Mouse (Mus musculus): Measurements from ENCODE around the gene 1700024G13Rik. TPM values are rescaled to one million over a fixed set of nuclear protein-coding genes. Genes with fewer than 3 reads are reported as not detected.

1700024G13Rik gene
- polyA plus RNA-seq, 1 experiment: not detected

GRCm38 (mm10) chr14:32332515-32333445 is 55.4 kb downstream of the 1700024G13Rik start:
- DNase-seq (ENCODE audit: low spot score): no peak

DNA sequence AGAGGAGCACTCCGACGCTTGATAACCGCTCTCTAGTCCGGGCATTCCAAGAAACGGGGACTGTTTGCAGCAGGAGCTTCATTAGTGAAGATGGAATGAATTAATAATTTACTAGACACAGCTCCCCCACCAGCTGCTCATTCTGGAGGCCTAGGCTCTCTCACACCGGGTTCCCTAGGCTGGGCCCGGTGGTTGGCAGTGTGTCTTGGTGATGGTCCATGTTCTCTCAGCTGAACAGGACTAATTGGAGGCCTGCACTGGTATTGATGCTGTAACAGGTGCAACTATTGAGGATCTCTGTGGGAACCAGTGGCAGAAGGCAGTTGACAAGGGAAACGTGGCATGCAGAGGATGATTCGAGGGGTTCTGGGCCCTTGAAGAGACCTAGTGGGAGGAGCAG is 60.8 kb downstream of the 1700024G13Rik start:
- no peak for DNase-seq (ENCODE audit: low spot score)

Other genes starting within 250 kb of the 1700024G13Rik start
- gene Msmb, start 246.4 kb downstream of the 1700024G13Rik start, polyA plus RNA-seq (2012; rRNA removed): not detected in 2 replicates
- 77.0 and 77.6 TPM in 2 replicates for gene Ncoa4, start 228.5 kb downstream of the 1700024G13Rik start, polyA plus RNA-seq (2012; rRNA removed)
- gene Timm23, start 186.5 kb downstream of the 1700024G13Rik start, polyA plus RNA-seq (2012; rRNA removed): 83.2 and 92.1 TPM in 2 replicates
- 11.4 and 14.3 TPM in 2 replicates for gene Parg, start 186.4 kb downstream of the 1700024G13Rik start, polyA plus RNA-seq (2012; rRNA removed)
- gene Ogdhl, start 66.4 kb downstream of the 1700024G13Rik start, polyA plus RNA-seq (2012; rRNA removed): 0.50 and 0.87 TPM in 2 replicates
- 0.14 and 0.29 TPM in 2 replicates for gene Slc18a3, start 76.5 kb upstream of the 1700024G13Rik start, polyA plus RNA-seq (2012; rRNA removed)
- 0.07 and 0.08 TPM in 2 replicates for gene Chat, start 77.6 kb upstream of the 1700024G13Rik start, polyA plus RNA-seq (2012; rRNA removed)
- gene Ercc6, start 125.1 kb upstream of the 1700024G13Rik start, polyA plus RNA-seq (2012; rRNA removed): 7.1 and 7.2 TPM in 2 replicates
- 0.22 and 0.28 TPM in 2 replicates for gene Prrxl1, start 211.0 kb upstream of the 1700024G13Rik start, polyA plus RNA-seq (2012; rRNA removed)

All from urinary bladder, adult 2 months (tissue).